Mouse (Mus musculus): ENCODE results near the gene Gm12666. TPM values are rescaled to one million over a fixed set of nuclear protein-coding genes. Genes with fewer than 3 reads are reported as not detected.
"Not testable (repeated sequence)": the region's sequence is repeated elsewhere in the genome, so short reads cannot be mapped to it uniquely, and the experiment has no call there.

The Gm12666 gene
- not detected in 2 replicates for total RNA-seq (2014; rRNA removed)
- polyA plus RNA-seq (2012; rRNA removed): not detected in 2 replicates

DNA sequence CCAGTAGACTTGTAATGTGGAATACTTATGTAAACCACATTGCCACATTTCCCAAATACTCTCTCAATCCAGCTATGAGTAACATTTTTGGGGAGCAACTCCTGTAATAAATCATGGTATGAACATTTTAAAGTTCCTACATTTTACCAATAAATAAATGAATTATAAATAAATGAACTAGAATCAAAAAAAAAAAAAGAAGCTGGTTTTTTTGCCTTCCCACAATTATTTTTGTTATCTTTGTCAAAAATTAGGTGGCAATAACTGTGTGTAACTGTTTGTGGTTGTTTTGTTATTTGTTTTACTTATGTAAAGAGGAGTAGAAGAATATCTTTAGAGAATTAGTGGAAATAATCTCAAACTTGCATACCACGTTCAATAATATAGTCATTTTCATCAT is at the start of gene Gm12666:
Gene Gm12666 (minus strand): TSS at position 101 of the 400 bp plus-strand sequence.
- H3K27ac ChIP-seq (replicated peaks; ENCODE audit: insufficient read depth, low read depth, low read length); H3K9ac ChIP-seq (ENCODE audit: low read depth, low read length); H3K27me3 ChIP-seq (ENCODE audit: control insufficient read depth, insufficient read depth, low read length); DNase-seq (ENCODE audit: extremely low read depth, low read depth, low spot score); H3K4me3 ChIP-seq (ENCODE audit: insufficient read depth, low read depth, low read length); H3K36me3 ChIP-seq (ENCODE audit: control insufficient read depth, insufficient read depth, low read length); H3K79me2 ChIP-seq (ENCODE audit: control insufficient read depth, insufficient read depth, low read length); H3K4me1 ChIP-seq (ENCODE audit: control insufficient read depth, insufficient read depth, low read length): not testable (repeated sequence)
- 70% methylated on average over 1 of the region's 1 CpGs for WGBS

DNA sequence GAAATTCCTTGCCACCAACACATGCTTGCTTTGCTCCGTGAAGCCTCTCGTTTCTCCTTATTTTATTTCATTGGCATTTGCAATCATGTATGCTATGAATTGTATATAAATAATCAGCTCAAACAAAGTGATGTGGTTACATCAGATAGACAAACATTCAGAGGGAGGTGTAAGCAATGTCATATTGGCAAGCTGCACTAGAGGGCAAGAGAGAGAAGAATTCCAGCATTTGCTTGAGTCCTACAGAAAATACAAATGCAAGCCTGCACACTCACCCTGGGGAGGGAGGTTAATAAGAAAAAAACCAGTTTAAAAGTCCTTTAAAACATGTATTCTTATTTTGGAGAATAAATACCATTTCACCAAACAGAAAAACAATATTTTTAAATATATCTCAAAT is 34.8 kb upstream of the Gm12666 start:
- no peak overlapping the region for H3K27ac ChIP-seq (replicated peaks; ENCODE audit: insufficient read depth, low read depth, low read length)
- no peaks in the 10 kb centered on the region for H3K4me1 ChIP-seq (ENCODE audit: control insufficient read depth, insufficient read depth, low read length)
- WGBS: 75% methylated on average over 2 of the region's 2 CpGs
- DNase-seq (ENCODE audit: extremely low read depth, low read depth, low spot score): no peak
- TF ChIP-seq POLR2A (IDR thresholded peaks at IDR 0.05; ENCODE audit: extremely low read depth, insufficient read depth, low read length): no peak
- TF ChIP-seq CTCF (IDR thresholded peaks at IDR 0.05; ENCODE audit: low read depth, low read length): no peak
- H3K79me2 ChIP-seq (ENCODE audit: control insufficient read depth, insufficient read depth, low read length): no peaks in the 10 kb centered on the region
- no peak overlapping the region for H3K9ac ChIP-seq (ENCODE audit: low read depth, low read length)
- H3K27me3 ChIP-seq (ENCODE audit: control insufficient read depth, insufficient read depth, low read length): no peaks in the 10 kb centered on the region
- H3K36me3 ChIP-seq (ENCODE audit: control insufficient read depth, insufficient read depth, low read length): no peaks in the 10 kb centered on the region
- no peak overlapping the region for H3K4me3 ChIP-seq (ENCODE audit: insufficient read depth, low read depth, low read length)

DNA sequence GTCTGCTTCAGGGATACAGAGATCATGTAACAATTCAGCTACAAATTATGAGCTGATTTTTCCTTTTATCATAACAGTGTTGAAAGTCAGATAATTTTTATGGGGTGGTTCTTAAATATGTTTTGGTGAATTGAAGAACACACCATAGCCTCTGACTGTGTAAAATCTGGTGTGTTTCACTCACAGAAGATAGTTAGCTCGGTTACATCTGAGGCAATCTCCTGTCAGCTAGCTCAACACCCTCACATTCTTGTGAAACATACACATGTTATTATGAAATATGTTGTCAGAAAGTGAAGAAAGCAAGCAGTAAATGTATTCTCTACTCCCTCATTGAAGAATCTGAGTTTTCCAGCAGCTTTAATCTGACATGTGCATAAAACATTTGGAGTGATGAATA is 24.7 kb upstream of the Gm12666 start:
- H3K79me2 ChIP-seq (ENCODE audit: control insufficient read depth, insufficient read depth, low read length): no peaks in the 10 kb centered on the region
- H3K27ac ChIP-seq (replicated peaks; ENCODE audit: insufficient read depth, low read depth, low read length): no peak overlapping the region
- no peaks in the 10 kb centered on the region for H3K4me1 ChIP-seq (ENCODE audit: control insufficient read depth, insufficient read depth, low read length)
- no peak for DNase-seq (ENCODE audit: extremely low read depth, low read depth, low spot score)
- TF ChIP-seq CTCF (IDR thresholded peaks at IDR 0.05; ENCODE audit: low read depth, low read length) (no peak), POLR2A (IDR thresholded peaks at IDR 0.05; ENCODE audit: extremely low read depth, insufficient read depth, low read length) (no peak)
- no peak overlapping the region for H3K9ac ChIP-seq (ENCODE audit: low read depth, low read length)
- 48% methylated on average over 1 of the region's 1 CpGs for WGBS
- H3K27me3 ChIP-seq (ENCODE audit: control insufficient read depth, insufficient read depth, low read length): no peaks in the 10 kb centered on the region
- H3K4me3 ChIP-seq (ENCODE audit: insufficient read depth, low read depth, low read length): no peak overlapping the region
- H3K36me3 ChIP-seq (ENCODE audit: control insufficient read depth, insufficient read depth, low read length): no peaks in the 10 kb centered on the region

DNA sequence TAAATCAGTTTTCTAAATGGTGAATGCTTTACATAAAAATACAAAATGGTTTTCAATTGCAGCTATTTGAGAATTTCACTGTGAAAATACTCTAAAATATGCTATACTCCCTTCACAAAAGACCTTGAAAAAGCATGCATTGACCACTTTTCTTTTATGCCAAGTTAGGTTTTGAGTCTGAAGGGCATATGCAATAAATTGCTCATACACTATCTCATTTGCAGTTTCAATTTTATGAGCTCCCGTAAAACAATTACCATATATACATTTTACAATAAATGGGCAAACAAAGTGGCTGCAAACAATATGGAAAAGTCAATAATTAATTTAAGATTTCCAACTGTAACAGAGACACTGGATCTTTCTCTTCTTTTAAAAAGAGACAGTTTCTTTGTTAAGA is 38.9 kb downstream of the Gm12666 start:
- Histone ChIP-seq H3K4me1 (ENCODE audit: control insufficient read depth, insufficient read depth, low read length) (no peaks in the 10 kb centered on the region), H3K27ac (replicated peaks; ENCODE audit: insufficient read depth, low read depth, low read length) (no peak overlapping the region), H3K4me3 (ENCODE audit: insufficient read depth, low read depth, low read length) (no peak overlapping the region), H3K9ac (ENCODE audit: low read depth, low read length) (no peak overlapping the region), H3K27me3 (ENCODE audit: control insufficient read depth, insufficient read depth, low read length) (no peaks in the 10 kb centered on the region), H3K36me3 (ENCODE audit: control insufficient read depth, insufficient read depth, low read length) (no peaks in the 10 kb centered on the region), H3K79me2 (ENCODE audit: control insufficient read depth, insufficient read depth, low read length) (no peaks in the 10 kb centered on the region)
- 79% methylated on average over 1 of the region's 1 CpGs for WGBS
- DNase-seq (ENCODE audit: extremely low read depth, low read depth, low spot score): no peak
- TF ChIP-seq CTCF (IDR thresholded peaks at IDR 0.05; ENCODE audit: low read depth, low read length): no peak
- no peak for TF ChIP-seq POLR2A (IDR thresholded peaks at IDR 0.05; ENCODE audit: extremely low read depth, insufficient read depth, low read length)

DNA sequence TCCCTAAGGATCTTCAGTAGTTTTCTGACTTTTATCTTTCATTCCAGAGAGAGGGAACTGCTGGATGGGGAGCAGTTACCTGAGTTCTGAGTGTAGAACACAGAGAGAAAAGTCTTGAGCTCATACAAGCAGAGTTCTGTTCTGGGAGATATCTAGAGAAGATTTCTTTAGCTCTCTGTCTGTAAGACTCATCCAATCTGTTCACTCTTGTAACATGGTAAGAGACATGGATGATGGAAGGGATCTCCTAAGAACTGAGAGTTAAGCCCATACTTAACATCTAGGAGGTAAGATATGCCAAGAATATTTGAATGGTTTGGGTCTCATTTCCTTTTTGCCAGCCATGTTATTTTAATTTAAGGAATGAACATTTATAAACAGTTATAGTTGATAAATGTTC is 44.4 kb downstream of the Gm12666 start, which contains the start of gene Izumo3:
Gene Izumo3 (minus strand): TSS at position 101 of the 400 bp plus-strand sequence.
- H3K4me1 ChIP-seq (ENCODE audit: control insufficient read depth, insufficient read depth, low read length): no peaks in the 10 kb centered on the region
- TF ChIP-seq POLR2A (IDR thresholded peaks at IDR 0.05; ENCODE audit: extremely low read depth, insufficient read depth, low read length): no peak
- no peak for TF ChIP-seq CTCF (IDR thresholded peaks at IDR 0.05; ENCODE audit: low read depth, low read length)
- H3K27ac ChIP-seq (replicated peaks; ENCODE audit: insufficient read depth, low read depth, low read length): no peak within 1 kb of the TSS
- H3K9ac ChIP-seq (ENCODE audit: low read depth, low read length): no peak within 1 kb of the TSS
- DNase-seq (ENCODE audit: extremely low read depth, low read depth, low spot score): no peak
- H3K4me3 ChIP-seq (ENCODE audit: insufficient read depth, low read depth, low read length): no peak within 1 kb of the TSS
- H3K36me3 ChIP-seq (ENCODE audit: control insufficient read depth, insufficient read depth, low read length): no peaks in the 10 kb centered on the region
- H3K79me2 ChIP-seq (ENCODE audit: control insufficient read depth, insufficient read depth, low read length): no peaks in the 10 kb centered on the region
- H3K27me3 ChIP-seq (ENCODE audit: control insufficient read depth, insufficient read depth, low read length): no peaks in the 10 kb centered on the region

Other genes with a start within 250 kb of the Gm12666 start
- gene Izumo3, start 44.5 kb downstream of the Gm12666 start, total RNA-seq (2014; rRNA removed): not detected in 2 replicates
- not detected in 2 replicates for gene Izumo3, start 44.5 kb downstream of the Gm12666 start, polyA plus RNA-seq (2012; rRNA removed)

Data from liver, adult 2 months (tissue).